Mouse (Mus musculus) heart, adult 8-10 months (tissue): ENCODE results near the gene Ccl26. TPM values are rescaled to one million over a fixed set of nuclear protein-coding genes. Genes with fewer than 3 reads are reported as not detected.

Experiments used
- DNase-seq: peaks from one replicate; pipeline ENCODE4 v3.0.0; 2022; ENCODE audit warnings: low spot score
- total RNA-seq, 4 experiments: library from RNA; stranded (reverse); gene quantifications; 2 replicates each; pipeline ENCODE4 v1.2.4; 2022

Ccl26 gene
- total RNA-seq, 4 experiments from 2014 or later, result not detected

GRCm38 (mm10) chr5:135544032-135544558 lies 19.3 kb downstream of the Ccl26 start:
- peak; percentile 44 for DNase-seq

GRCm38 (mm10) chr5:135537794-135538214 lies 25.6 kb downstream of the Ccl26 start:
- no peak for DNase-seq

GRCm38 (mm10) chr5:135537326-135537725 lies 26.0 kb downstream of the Ccl26 start:
- peak; percentile 55 for DNase-seq

GRCm38 (mm10) chr5:135535867-135536266 lies 27.5 kb downstream of the Ccl26 start:
- DNase-seq, result no peak

- peak; percentile 89 for DNase-seq
These were observed 29.9 kb downstream of the Ccl26 start for GRCm38 (mm10) chr5:135533431-135533830.

GRCm38 (mm10) chr5:135531306-135531845 lies 32.0 kb downstream of the Ccl26 start:
- no peak for DNase-seq

- DNase-seq, result no peak
These were observed 33.4 kb downstream of the Ccl26 start for GRCm38 (mm10) chr5:135529964-135530363.

GRCm38 (mm10) chr5:135529310-135529709 lies 34.1 kb downstream of the Ccl26 start:
- DNase-seq, result no peak

- no peak for DNase-seq
These were observed 35.4 kb downstream of the Ccl26 start for GRCm38 (mm10) chr5:135527986-135528385.

- DNase-seq, result peak; percentile 62
These were observed 38.5 kb downstream of the Ccl26 start for GRCm38 (mm10) chr5:135524660-135525560.

GRCm38 (mm10) chr5:135524087-135524486 lies 39.3 kb downstream of the Ccl26 start:
- DNase-seq, result no peak

GRCm38 (mm10) chr5:135522111-135522722 lies 41.2 kb downstream of the Ccl26 start:
- DNase-seq, result no peak

GRCm38 (mm10) chr5:135517348-135517883 lies 46.0 kb downstream of the Ccl26 start:
- DNase-seq, result no peak

- DNase-seq, result no peak
These were observed 50.2 kb downstream of the Ccl26 start for GRCm38 (mm10) chr5:135513131-135513530.

GRCm38 (mm10) chr5:135511105-135511504 lies 52.3 kb downstream of the Ccl26 start:
- no peak for DNase-seq

Other genes starting within 250 kb of the Ccl26 start
- under 1 TPM in 3 of 4 experiments, not detected in 1; 0.24 to 0.94 (median 0.90) TPM for gene Fkbp6, start 213.5 kb downstream of the Ccl26 start, total RNA-seq
- gene Trim50, start 210.3 kb downstream of the Ccl26 start, total RNA-seq, result under 1 TPM in 1 of 4 experiments, not detected in 3; 0.28 TPM
- 10 to 100 TPM; 11.4 to 15.1 (median 13.3) TPM for gene Nsun5, start 193.6 kb downstream of the Ccl26 start, total RNA-seq
- gene Pom121, start 169.0 kb downstream of the Ccl26 start, total RNA-seq, result 10 to 100 TPM in 3 of 4 experiments, 1 to 10 TPM in 1; 9.4 to 11.7 (median 10.8) TPM
- gene Hip1, start 18.4 kb downstream of the Ccl26 start, total RNA-seq, result 10 to 100 TPM; 24.6 to 30.4 (median 27.9) TPM
- gene Ccl24, start 9.5 kb upstream of the Ccl26 start, total RNA-seq, result 1 to 10 TPM; 1.1 to 2.6 (median 1.9) TPM
- gene Rhbdd2, start 69.0 kb upstream of the Ccl26 start, total RNA-seq, result 10 to 100 TPM; 20.8 to 23.0 (median 22.1) TPM
- gene Por, start 106.5 kb upstream of the Ccl26 start, total RNA-seq, result 10 to 100 TPM; 71.5 to 84.8 (median 75.1) TPM
- 10 to 100 TPM; 14.9 to 19.0 (median 16.7) TPM for gene Tmem120a, start 180.9 kb upstream of the Ccl26 start, total RNA-seq
- not detected for gene Styxl1, start 214.8 kb upstream of the Ccl26 start, total RNA-seq
- 1,000 to 10,000 TPM; 1,906 to 1,974 (median 1,950) TPM for gene Mdh2, start 214.9 kb upstream of the Ccl26 start, total RNA-seq
- gene Srrm3, start 243.3 kb upstream of the Ccl26 start, total RNA-seq, result not detected